Mouse (Mus musculus) heart, adult 18-20 months (tissue): ENCODE measurements at regions not wholly inside any gene's neighbourhood (a gene's known extent, or its start where the extent isn't known, plus 50 kb on each side); places are given as distances from the start of the nearest gene placed in this dataset.
A peak's percentile ranks its signal among the peaks of the same experiment; 100 is the strongest.

Source experiments
- DNase-seq, 2 experiments: peaks; one replicate each; pipeline ENCODE4 v3.0.0; 2021 to 2022; ENCODE audit warnings: mixed read lengths in 1 of 2

DNA sequence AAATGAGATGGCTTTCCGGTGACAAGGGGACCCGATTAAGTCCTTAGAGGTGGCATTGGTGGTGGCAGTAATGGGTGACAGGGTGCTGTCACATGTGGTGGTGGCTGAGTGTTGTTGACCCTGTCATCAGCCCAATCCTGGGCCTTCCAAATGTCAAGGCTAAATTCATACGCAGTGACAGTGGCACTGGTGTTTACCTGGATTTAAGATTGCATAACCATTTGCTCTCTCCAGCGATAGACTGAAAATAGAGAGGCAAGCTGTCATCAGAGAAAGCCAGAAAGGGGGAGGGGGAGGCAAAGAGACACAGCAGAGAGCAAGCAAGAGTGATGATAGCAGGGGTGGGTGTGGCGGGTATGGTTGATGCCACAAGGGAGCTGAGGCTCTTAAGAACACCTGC lies 215.1 kb downstream of the Suds3 start:
- peak; percentile 3 to 9 for DNase-seq

DNA sequence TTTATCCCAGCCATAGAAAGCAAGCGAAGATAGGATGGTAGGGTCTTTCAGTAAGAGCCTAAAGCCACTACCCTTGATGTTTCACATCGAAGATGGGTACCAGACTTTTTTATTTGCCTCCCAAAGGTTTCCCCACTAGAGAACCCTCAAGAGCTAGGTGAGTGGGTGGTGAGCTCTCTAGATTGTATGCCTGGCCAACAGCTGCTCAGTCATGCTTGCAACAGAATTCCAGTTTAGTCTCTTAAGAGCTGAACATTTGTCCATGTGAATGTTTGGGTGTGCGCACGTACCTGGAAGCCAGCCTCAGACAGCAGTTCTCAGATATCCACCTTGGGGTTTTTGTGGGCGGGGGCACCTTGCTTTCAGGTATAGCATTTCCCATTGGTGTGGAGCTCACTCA lies 218.5 kb downstream of the Suds3 start:
- no peak for DNase-seq

DNA sequence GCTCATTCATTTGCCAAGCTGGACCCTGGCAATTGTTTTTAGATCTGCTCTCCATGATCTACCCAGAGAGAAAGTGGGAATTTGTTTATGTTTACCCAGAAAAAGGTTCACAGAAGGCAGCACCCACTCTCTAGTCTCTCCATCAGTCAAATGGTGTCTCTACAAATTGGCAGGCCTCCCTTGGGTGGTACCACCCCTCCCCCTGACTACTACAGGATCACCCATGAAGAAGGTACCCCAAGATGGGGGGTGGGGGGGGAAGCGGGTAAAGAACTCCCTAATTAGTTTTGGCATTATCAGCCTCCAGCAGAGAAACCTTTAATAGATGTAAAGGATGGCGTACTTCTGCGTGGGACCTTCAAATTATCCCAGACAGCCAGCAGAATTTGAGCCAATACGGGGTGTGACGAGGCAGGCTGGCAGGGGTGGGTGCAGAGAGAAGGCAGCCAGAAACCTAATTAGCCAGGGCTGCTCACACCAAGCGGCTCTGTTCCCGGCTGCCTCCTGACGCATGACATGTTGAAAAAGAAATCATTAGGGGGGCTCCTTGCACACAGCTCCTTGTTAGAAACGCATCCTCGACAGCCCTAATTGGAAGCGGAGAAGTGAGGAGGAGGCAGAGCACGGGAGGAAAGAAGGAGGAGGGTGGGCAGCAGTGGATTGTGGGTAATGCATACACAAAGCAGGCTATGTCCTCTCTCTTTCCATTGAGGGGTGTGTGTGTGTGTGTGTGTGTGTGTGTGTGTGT lies 220.7 kb downstream of the Suds3 start:
- DNase-seq: no peak

DNA sequence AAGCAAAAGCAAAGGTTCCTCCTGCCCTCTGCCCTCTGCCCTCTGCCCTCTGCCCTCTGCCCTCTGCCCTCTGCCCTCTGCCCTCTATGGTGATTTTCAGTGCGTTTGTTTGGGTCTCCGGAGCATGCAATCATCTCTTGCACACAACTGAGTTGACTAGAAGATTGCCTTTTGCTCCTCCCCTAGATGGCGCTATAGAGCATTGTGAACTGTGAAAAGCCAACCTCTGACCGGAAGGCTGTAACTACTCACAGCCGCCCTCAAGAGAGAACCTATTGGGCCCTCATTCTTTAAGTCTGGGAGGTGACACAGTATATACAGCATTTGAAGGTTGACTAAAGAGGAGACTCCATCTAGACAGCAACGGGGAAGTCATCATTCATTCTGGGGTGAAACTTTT lies 221.3 kb downstream of the Suds3 start:
- peak in 1 of 2 experiments; percentile 33 for DNase-seq

DNA sequence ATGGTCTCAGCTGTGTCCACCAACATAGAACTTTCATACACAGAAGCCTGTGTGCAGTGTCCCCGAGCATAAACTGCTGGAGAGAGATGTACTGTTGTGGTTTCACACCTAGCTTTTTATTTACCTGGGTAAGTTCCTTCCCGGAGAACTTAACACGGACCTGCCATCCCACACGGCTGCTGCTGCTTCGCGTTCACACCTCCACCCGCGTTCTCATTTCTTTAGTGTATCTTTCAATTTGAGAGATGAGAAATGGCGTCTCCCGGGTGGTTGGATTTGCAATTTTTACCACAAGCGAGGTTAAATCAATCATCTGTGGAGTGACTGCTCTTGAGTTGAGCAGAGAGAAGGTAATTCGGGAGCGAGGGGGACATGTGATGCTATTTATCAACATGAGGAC lies 223.0 kb downstream of the Suds3 start:
- no peak for DNase-seq

DNA sequence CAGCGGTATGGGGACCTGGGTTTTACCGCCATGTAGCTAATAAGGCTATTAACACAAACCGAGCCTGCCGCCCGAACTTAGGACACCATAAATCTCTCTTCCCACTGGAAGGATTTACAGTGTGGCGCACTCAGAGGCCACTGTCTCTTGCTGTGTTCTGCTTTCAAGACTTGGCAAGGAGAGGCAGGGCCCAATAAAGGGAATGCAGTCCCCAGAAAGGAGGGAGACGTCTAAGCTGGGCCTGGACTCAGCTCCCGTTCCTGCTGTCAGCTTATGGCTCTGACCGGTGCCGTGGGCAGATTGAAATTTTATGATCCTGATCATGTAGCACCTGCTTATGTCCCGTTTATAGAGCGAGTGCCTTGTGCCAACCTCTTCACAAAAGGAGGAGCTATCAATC lies 226.7 kb downstream of the Suds3 start:
- DNase-seq: no peak

DNA sequence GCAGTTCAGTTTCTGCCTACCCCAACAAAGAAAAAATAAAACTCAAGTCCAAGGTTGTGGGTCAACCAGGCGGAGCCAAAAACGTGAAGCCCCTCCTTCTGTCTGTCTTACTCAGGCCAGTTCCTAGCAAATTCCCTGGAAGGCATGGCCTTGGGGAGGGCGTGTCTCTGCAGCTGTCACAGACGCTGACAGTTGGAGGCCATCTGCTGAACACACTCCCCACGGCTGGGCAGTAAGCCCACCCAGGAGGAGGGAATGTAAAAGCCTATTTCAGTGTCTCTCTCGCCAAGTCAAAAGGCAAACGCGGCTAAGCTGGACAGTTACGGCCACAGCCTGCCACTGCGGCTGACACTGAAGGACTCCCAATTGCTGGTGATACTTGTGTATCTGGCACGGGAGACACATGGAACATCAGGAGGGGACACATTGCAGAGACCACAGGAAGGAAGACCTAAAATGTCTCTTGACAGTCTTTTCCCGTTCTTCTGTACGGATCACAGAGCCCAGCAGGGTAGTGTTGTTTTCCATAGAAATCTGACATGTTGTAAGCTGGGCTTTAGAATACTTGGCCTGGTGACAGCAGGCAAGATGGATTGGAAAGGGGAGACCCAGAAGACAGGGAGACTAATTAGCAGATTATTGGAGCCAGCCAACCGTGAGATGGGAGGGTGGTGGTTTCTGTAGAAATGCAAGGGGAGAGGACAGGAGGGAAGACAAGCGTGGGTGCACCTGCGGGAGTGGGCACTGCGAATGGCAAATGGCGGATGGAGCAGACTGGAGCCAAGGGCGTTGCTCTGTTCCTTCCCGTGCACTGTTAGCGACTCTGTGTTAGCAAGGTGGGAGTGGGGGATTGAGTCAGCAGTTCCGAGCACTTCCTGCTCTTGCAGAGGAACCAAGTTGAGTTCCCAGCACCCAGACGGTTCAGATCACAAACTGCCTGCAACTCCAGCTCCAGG lies 229.5 kb downstream of the Suds3 start:
- no peak for DNase-seq

DNA sequence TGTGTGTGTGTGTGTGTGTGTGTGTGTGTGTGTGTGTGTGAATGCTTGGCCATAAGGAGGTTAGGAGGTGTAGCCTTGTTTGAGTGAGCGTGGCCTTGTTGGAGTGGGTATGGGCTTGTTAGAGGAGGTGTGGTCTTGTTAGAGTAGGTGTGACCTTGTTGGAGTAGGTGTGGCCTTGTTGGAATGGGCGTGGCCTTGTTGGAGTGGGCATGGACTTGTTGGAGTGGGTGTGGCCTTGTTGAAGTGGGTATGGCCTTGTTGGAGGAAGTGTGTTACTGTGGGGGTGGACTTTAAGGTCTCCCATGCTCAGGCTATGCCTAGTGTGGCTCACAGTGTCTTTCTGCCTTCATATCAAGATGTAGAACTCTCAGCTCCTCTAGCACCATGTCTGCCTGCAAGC lies 236.2 kb downstream of the Suds3 start:
- no peak for DNase-seq

DNA sequence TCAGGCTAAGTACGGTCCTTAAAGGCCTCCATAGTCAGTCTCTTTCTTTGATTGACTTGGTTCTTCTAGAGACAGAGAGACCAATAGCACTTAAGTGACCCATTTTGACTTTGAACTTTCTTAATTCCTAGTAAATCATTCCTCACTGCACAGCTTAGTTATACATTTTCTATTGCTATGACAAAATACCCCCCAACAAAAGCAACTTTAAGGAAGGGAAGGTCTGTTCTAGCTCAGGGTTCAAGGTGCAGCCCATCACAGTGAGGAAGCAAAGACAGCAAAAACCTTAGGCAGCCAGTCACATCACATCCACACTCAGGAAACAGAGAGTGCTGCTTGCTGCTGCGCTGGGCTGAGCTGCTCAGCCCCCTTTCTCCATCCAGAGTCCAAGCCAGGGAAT lies 241.0 kb downstream of the Suds3 start:
- no peak for DNase-seq

DNA sequence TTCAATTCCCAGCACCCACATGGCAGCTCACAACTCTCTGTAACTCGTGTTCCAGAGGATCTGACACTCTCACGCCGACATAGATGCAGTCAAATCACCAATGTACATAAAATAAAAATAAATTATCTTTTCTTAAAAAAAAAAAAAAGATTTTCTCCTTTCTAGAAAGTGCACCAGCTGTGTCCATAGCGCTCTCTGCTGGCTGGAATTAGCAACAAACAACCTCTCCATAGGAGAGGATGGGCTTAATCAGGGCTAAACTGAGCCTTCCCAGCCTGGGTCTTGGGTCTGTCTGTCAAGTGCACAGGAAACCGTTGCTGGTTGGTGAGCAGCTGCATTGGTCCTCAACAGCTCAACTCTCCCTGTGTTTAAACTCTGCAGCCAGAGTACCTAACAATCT lies 247.8 kb downstream of the Suds3 start:
- DNase-seq: no peak

DNA sequence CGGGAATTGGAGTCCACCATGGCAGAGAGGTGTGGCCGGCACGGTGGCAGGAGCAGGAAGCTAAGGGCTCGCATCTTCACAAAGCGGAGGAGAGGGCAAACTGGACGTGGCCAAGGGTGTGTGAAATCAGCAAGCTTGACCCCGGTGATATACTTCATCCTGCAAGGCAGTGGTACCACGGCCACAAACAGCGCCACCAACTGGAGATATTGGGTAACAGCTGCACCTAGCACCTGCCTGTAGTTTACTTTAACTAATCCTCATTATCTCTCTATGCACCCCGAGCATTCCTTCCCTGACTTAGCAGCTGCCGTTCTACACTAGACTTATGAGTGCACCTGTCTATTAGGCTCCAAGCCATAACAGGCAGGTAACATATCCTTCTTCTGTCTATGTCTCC lies 251.6 kb downstream of the Suds3 start:
- DNase-seq: no peak

DNA sequence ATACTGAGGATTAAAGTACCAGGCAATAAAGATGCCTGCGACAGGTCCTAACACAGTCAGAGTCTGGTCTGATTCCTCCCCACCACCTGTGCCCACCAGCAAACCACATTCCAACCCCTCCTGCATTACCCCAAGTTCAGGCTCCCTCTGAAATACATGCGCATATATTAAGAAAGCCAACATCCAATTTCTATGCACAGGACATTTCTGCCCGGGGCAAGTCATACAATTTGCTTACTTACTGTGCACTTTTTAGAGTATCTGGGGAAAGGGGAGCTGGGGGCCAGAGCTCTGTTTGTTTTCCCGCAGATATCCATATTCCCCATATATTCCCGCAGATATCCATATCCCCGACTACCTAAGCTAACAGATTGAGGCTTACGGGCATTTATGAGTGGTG lies 261.1 kb upstream of the Srrm4 start:
- no peak for DNase-seq

DNA sequence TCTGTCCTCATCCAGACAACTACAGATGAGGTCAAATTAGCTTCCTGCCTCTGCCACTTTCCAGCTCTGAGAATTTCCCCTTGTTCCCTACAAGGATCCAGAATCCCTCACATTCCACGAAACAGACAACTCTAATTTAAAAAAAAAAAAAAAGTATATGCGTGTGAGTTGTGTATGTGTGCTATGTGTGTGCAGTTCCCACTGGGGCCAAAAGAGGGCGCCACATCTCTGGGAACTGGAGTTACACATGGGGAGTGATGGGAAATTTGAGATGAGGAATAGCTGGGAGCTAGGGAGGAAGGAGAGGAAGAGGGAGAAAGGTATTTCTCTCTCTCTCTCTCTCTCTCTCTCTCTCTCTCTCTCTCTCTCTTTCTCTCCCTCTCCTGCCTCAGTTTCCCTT lies 240.3 kb upstream of the Srrm4 start:
- no peak for DNase-seq

DNA sequence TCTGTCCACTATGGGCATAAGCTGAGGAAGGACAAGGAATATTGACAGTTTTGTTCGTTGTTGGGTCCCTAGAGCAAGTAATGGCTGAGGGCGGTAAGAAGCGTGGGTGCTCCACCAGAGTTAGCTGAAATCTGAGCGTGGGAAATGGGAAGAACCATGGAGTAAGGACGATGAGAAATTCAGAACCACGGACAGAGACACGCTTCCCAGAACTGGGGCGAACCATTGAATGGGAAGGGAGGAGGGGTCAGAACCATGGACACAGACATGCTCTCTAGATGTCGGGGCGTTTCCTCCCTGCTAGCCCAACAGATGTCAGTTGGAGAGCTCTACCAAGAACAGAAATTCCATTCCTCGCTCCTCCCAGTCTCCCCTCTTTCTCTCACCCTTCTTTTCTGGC lies 238.2 kb upstream of the Srrm4 start:
- peak in 1 of 2 experiments; percentile 3 for DNase-seq

DNA sequence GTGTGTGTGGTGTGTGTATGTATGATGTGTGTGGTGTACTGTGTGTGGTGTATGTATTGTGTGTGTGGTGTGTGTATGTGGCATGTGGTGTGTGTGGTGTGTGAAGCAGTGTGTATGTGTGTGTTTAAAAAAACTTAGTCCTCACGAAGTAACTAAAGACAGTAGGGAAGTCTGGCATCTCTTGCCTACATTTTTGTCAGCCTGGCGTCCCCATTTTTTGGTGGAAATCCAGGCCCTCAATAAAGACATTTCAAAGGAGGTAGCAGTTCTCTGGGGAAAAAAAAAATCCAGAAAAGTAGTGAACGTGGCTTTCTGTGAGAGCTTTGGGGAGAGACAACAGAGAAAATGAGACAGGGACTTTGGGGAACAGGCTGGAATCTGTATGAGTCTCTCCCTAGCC lies 231.6 kb upstream of the Srrm4 start:
- DNase-seq: no peak

DNA sequence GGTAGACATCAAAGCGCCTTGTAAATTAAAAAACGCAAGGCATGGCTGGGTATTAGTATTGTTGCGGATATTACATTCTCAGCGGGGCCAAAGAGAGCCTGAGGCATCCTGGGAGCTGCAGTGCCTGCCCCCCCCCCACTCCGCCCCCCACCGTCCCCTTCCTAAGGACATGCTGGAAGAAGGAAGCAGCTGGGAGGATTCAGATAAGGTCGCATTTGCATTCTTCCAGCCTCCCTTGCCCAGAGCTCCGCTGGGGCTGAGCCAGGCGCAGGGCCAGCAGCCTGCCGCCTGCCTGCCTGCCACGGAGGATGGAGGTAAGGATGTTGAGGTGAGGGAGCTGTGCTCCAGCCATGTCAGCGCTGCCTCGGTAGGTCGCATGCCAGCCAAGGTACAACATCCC lies 230.5 kb upstream of the Srrm4 start:
- no peak for DNase-seq

DNA sequence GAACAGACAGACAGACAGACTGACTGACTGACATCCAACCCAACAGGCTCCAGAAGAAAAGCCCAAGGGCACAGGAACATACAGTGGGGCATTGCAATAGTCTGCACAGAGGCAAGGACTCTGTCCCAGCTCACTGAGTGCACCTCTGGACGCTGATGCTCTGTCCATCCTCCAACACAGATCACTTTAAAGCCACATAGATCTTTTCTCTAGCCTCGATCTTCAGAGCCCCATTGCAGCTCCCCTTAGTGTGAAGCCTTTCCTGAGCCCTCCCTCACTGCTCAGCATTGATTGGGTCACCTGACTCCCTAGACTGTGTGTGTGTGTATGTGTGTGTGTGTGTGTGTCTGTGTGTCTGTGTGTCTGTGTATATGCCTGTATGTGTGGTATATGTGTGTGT lies 218.2 kb upstream of the Srrm4 start:
- DNase-seq: no peak

DNA sequence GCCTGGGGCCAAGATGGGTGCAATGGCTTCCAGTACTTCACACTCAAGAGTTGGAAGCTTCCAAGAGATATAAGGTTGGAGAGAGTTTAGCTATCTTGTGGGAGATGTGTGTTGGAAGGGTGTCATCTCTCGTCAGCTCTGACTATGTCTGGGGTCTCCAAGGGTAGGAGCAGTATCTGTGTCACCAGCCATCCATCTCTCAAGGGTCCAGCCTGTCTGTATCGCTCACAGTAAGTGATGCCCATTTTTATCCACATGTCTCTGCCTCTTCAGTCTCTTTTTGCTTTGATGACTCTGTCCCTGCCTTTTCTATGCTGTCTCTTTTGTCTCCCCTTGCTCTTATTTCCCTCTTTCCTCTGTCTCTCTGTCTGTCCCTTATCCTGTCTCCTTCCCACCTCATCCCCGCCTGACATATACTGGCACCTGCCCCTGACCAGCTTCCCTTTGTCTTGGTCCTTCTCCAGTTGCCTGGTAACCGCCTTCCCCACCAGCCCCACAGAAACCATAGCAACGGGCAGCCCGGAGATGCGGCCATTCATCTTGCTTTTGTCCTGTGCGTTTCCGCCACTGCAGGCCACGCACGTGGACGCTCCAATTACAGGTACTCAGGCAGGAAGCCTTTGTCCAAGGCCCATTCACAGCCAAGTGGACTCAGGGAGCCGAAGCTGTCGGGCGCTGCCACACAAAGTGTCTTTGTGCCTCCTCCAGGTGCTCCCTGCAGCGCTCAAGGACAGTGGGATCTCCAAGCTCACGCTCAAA lies 217.6 kb upstream of the Srrm4 start:
- DNase-seq: no peak

DNA sequence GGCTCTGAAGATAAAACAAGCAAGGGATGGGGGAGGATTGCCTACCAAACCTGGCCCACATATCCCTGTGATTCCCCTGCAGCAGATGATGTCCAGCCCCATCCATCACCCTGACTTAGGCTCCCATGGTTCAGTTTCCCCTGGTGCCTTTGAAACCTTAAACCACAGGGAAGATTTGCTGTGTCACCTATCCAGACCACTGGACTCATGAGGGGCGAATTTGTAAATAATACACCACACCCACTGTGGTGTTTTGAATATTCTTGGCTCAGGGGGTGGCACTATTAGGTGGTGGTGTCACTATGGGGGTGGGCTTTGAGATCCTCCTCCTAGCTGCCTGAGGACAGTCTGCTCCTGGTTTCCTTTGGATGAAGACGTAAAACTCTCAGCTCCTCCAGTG lies 205.8 kb upstream of the Srrm4 start:
- DNase-seq: no peak

DNA sequence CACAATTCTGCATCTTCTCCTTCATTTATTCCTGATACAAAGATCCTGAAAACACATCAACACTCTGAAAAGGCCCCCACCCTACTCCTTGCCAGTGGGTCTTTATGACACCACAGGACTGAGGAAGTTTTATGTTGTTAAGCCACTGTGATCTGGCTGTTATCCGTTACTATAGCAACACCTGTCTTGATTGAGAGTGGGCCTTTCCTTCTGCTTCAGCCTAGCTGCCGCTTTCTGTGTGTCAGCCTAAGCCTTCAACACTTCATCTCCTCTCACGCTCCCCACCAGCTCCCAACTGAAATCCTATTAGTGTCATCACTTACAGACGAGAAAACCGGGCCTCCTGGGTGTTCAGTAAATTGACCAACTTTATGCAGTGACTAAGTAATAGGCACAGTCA lies 203.6 kb upstream of the Srrm4 start:
- DNase-seq: no peak

DNA sequence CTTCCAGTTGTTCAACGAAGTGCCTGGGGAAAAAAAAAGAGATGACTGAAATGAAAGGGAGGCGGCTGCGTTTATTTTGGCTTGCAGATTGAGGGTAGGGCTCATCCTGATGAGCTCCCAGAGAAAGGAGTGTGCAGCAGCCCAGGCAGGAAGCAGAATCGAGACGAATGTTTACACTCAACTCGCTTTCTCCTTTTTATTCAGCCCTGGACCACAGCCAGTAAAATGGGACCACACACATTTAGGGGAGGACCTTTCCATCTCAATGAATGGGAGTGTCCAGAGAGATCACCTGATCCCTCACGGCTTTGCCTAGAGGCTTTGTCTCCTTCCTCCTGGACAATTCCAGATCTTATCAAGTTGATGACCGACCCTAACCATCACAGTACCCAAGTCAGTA lies 198.8 kb upstream of the Srrm4 start:
- DNase-seq: no peak

DNA sequence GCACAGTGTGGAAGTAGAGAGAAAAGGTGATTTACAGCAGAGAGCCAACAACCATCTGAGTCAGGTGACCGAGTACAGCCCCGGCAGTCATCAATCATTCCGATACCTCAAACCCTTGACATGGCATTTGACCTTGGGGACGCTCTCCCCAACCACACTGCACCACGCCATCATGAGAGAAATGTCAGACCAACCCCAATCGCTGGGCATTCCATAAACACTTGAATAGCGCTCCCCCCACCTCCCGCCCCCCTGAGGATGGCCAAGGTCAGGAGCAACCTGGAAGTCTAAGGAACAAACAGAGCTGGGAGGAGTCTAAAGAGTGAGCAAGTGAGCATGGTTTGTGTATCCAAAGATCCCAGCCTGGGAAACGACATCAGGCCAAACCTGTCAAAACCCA lies 198.2 kb upstream of the Srrm4 start:
- no peak for DNase-seq

DNA sequence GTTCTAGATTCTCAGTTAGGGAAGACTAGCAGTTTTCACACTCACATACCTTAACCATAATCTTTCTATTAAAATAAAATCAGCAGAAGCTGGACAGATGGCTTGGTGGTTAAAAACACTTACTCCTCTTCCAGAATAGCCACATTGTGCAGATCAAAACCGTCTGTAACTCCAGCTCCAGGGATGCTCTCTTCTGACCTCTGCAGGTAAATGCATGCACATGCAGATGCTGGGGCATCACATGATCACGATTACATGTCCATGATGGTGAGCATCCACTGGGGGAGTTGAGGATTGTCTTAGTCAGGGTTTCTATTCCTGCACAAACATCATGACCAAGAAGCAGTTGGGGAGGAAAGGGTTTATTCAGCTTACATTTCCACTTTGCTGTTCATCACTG lies 184.8 kb upstream of the Srrm4 start:
- no peak for DNase-seq
